Mouse (Mus musculus) erythroblast, embryonic 14.5 days (primary cell): ENCODE data around the gene Relt. TPM values are rescaled to one million over a fixed set of nuclear protein-coding genes. Genes with fewer than 3 reads are reported as not detected.

Source experiments
- H3K27me3 ChIP-seq: 2 replicates; pipeline ENCODE4 v1.6.1; 2012; ENCODE audit warnings: inconsistent platforms; ENCODE audit not compliant: control insufficient read depth
- H3K36me3 ChIP-seq: 2 replicates; pipeline ENCODE4 v1.6.1; 2012; ENCODE audit warnings: mild to moderate bottlenecking, inconsistent platforms; ENCODE audit not compliant: control insufficient read depth
- H3K4me1 ChIP-seq: 2 replicates; pipeline ENCODE4 v1.6.1; 2012; ENCODE audit warnings: inconsistent platforms; ENCODE audit not compliant: control insufficient read depth
- H3K4me3 ChIP-seq: replicated peaks from 2 replicates; pipeline ENCODE3; 2012; ENCODE audit warnings: moderate library complexity, mild to moderate bottlenecking, inconsistent platforms
- H3K9me3 ChIP-seq: 2 replicates; pipeline ENCODE4 v1.6.1; 2012; ENCODE audit warnings: low read length, inconsistent platforms, mixed read lengths; ENCODE audit not compliant: control insufficient read depth
- GATA1 ChIP-seq: IDR thresholded peaks from 2 replicates; pipeline ENCODE4 v1.6.1; 2012; ENCODE audit warnings: low read length, inconsistent platforms, mixed read lengths
- TAL1 ChIP-seq: IDR thresholded peaks from 3 replicates; pipeline ENCODE4 v1.6.1; 2012; ENCODE audit warnings: low read length, inconsistent platforms, mixed read lengths
- polyA plus RNA-seq: library from polyadenylated mRNA; stranded (reverse); fragments of >175 nt; gene quantifications from 2 replicates; pipeline ENCODE4 v1.2.3, GENCODE M21; 2012

The Relt gene
- polyA plus RNA-seq, 1 experiment = 17.6 TPM

DNA sequence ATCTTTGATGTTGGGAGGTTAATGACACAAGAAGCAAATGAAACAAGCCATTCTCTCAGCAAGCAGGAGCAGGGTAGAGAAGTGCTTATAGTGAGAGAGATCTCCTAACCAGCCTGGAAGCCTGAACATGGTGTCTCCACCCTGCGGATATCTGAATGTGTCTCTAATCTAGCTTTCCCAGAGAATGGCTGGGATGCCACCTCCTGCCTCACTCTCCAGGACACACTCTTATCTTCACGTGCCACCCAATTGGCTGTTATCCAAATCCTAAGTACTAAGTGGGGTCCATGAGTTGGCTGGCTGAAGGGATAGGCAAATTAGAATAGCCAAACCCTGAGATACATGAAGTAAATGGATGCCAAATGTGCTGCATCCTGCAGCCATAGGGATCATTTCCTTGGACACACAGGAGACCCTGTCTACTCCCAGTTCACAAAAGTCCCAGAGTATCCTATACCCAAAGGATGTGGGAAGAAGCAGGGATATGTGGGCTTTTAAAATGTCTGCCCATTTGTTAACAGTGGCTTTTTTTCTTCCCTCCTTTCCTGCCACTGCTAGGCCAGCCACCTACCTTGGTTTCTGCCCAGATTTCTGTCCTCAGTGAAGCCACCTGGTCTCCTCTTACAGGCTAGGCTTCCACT, 18.7 kb downstream of the Relt start:
- TF ChIP-seq TAL1 = peak; percentile 94
- TF ChIP-seq GATA1 = peak; percentile 93
- Histone ChIP-seq H3K36me3 (peaks cover 91% of the 10 kb centered on the region), H3K4me3 (peak overlapping the region; percentile 56), H3K27me3 (no peaks in the 10 kb centered on the region), H3K9me3 (peaks cover 16% of the 10 kb centered on the region), H3K4me1 (peaks cover 94% of the 10 kb centered on the region)

DNA sequence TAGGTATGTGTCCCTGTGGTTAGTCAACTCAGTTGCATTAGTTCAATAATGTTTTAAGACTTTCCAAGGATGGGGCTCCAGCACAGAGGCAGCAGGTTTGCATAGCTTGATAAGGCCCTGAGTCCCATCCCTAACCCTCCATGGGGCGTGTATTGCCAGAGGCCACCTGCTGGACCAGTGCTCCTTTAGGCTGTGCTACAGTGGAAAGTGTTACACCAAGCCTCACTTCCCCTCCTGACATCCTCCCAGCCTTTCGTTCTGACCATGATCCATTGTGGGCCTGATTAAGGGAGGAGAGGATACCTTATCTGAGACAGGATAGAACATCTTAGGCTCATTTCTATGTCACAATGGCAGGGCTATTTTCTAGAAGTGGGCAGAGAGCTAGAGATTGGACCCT, 19.4 kb downstream of the Relt start:
- H3K27me3 ChIP-seq = no peaks in the 10 kb centered on the region
- H3K36me3 ChIP-seq = peaks cover 85% of the 10 kb centered on the region
- no peak for TF ChIP-seq GATA1
- no peak for TF ChIP-seq TAL1
- H3K4me1 ChIP-seq = peaks cover 95% of the 10 kb centered on the region
- H3K4me3 ChIP-seq = peak overlapping the region; percentile 56
- peaks cover 16% of the 10 kb centered on the region for H3K9me3 ChIP-seq

- peaks cover 84% of the 10 kb centered on the region for H3K36me3 ChIP-seq
- peaks cover 16% of the 10 kb centered on the region for H3K9me3 ChIP-seq
- no peaks in the 10 kb centered on the region for H3K27me3 ChIP-seq
- H3K4me3 ChIP-seq = no peak overlapping the region
- peaks cover 92% of the 10 kb centered on the region for H3K4me1 ChIP-seq
- no peak for TF ChIP-seq TAL1
- TF ChIP-seq GATA1 = no peak
Observed at GRCm38 (mm10) chr7:100842175-100842574, 21.1 kb downstream of the Relt start.

- TF ChIP-seq TAL1 = no peak
- no peak for TF ChIP-seq GATA1
- Histone ChIP-seq H3K36me3 (peaks cover 84% of the 10 kb centered on the region), H3K9me3 (peaks cover 16% of the 10 kb centered on the region), H3K4me3 (no peak overlapping the region), H3K4me1 (peaks cover 92% of the 10 kb centered on the region), H3K27me3 (no peaks in the 10 kb centered on the region)
Observed at GRCm38 (mm10) chr7:100841608-100842007, 21.6 kb downstream of the Relt start.

- peaks cover 16% of the 10 kb centered on the region for H3K9me3 ChIP-seq
- H3K27me3 ChIP-seq = no peaks in the 10 kb centered on the region
- H3K36me3 ChIP-seq = peaks cover 84% of the 10 kb centered on the region
Observed at GRCm38 (mm10) chr7:100840906-100841305, 22.3 kb downstream of the Relt start.

GRCm38 (mm10) chr7:100839632-100840402, 23.4 kb downstream of the Relt start:
- H3K4me3 ChIP-seq = no peak overlapping the region
- H3K4me1 ChIP-seq = peaks cover 92% of the 10 kb centered on the region
- peaks cover 16% of the 10 kb centered on the region for H3K9me3 ChIP-seq
- no peaks in the 10 kb centered on the region for H3K27me3 ChIP-seq
- peak; percentile 94 for TF ChIP-seq GATA1
- no peak for TF ChIP-seq TAL1
- peaks cover 81% of the 10 kb centered on the region for H3K36me3 ChIP-seq

More at GRCm38 (mm10) chr7:100840906-100841305, 22.3 kb downstream of the Relt start:
- Histone ChIP-seq H3K4me1 (peaks cover 92% of the 10 kb centered on the region), H3K4me3 (no peak overlapping the region)
- TF ChIP-seq GATA1 = no peak
- no peak for TF ChIP-seq TAL1

- Histone ChIP-seq H3K36me3 (peaks cover 81% of the 10 kb centered on the region), H3K4me1 (peaks cover 86% of the 10 kb centered on the region), H3K27me3 (no peaks in the 10 kb centered on the region), H3K9me3 (peaks cover 9% of the 10 kb centered on the region), H3K4me3 (no peak overlapping the region)
- TF ChIP-seq TAL1 (no peak), GATA1 (no peak)
Observed at GRCm38 (mm10) chr7:100837701-100838100, 25.5 kb downstream of the Relt start.

- TF ChIP-seq GATA1 (no peak), TAL1 (no peak)
- H3K4me3 ChIP-seq = no peak overlapping the region
- H3K9me3 ChIP-seq = no peaks in the 10 kb centered on the region; the same call in 1 of the 2 replicates
- H3K36me3 ChIP-seq = peaks cover 74% of the 10 kb centered on the region
- H3K27me3 ChIP-seq = no peaks in the 10 kb centered on the region
- H3K4me1 ChIP-seq = peaks cover 79% of the 10 kb centered on the region
Observed at GRCm38 (mm10) chr7:100836657-100837056, 26.6 kb downstream of the Relt start.

- Histone ChIP-seq H3K4me3 (no peak overlapping the region), H3K9me3 (no peaks in the 10 kb centered on the region), H3K4me1 (peaks cover 79% of the 10 kb centered on the region), H3K27me3 (no peaks in the 10 kb centered on the region), H3K36me3 (peaks cover 73% of the 10 kb centered on the region)
- no peak for TF ChIP-seq GATA1
- TF ChIP-seq TAL1 = no peak
Observed at GRCm38 (mm10) chr7:100835711-100836110, 27.5 kb downstream of the Relt start.
